Mouse (Mus musculus) v-Abl transformed pro-B cells (cell line): ENCODE measurements around the gene Ptprn2.

Experiments used
- in situ Hi-C, 2 experiments: fragments of 400-800 bp; cut with MboI; formaldehyde crosslinking; loops; one replicate each; pipeline ENCODE4 v1.15.1; 2025; ENCODE audit not compliant: unreplicated experiment in 2 of 2

Gene Ptprn2

DNA sequence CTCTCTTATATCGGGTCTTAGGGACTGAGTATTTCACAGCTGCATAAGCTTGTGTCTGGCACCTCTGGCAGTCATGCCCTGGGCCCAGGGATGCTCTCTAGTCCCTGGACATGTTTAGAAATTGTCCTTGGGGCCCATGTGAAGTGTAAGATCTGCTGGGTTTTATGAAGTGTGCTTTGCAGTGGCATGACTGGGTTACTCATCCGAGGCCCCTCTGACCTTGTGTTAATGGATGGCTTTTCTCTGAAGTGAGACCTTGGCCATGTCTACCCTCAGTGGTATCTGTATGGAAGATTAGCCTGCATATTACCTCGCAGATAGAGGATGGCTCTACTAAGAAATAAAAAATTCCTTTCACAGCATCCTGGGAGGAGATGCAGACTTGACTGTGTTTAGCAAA is 464.2 kb downstream of the Ptprn2 start:
- in situ Hi-C loops, result no loop called here

DNA sequence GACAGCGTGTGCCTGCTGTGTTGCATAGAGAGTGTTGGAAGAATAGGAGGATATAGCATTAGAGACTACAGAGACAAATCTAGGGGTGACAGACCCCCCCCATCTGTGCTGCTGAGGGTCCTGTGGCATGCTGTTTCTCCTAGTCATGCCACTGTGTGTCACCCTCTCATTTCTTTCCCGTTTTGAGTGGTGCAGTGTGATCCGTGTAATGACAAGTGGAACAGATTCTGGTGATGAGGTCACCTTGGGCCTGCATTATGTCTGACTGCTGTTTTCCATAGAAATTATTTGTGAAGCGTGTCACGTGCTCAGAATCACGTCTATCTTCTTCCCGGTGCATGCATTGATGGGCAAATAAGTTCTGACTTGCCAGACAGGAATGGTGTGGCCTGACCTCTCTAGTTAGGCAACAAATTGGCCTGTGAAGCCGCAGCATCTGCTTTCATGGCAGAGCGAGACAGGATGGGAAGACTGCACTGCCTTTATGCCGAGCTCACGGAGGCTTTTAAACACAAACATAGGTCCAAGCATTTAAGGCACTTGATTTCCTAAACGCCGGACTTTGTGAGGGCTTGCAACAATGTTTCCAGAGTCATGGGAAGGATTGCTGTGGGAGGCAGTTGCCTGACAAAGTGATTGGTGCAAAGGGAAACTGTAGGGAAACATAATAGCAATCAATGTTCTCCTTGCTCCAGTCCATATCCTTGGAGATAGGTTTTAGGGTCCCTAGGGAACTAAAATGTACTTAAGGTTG is 467.1 kb downstream of the Ptprn2 start:
- in situ Hi-C loops, result no loop called here

DNA sequence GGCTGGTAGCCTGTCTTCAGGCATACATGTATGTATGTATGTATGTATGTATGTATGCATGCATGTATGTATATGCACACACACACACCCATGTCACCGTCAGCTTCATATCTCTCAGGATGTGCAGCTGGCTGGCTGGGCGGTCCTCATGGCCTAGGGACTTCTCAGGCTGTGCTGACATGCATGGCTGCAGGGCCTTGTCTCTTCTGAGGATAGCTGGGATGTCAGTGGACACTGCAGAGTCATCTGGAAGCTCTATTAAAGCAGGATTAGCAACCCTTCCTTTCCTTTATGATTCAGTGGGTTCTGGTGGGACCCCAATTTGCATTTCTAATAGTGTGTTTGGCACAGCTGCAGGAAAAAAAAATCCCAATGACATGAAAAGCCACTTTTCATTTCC is 473.6 kb downstream of the Ptprn2 start:
- in situ Hi-C loops, result no loop called here

- in situ Hi-C loops, result no loop called here
Measured at GRCm38 (mm10) chr12:116963906-116964305, 478.4 kb downstream of the Ptprn2 start.

DNA sequence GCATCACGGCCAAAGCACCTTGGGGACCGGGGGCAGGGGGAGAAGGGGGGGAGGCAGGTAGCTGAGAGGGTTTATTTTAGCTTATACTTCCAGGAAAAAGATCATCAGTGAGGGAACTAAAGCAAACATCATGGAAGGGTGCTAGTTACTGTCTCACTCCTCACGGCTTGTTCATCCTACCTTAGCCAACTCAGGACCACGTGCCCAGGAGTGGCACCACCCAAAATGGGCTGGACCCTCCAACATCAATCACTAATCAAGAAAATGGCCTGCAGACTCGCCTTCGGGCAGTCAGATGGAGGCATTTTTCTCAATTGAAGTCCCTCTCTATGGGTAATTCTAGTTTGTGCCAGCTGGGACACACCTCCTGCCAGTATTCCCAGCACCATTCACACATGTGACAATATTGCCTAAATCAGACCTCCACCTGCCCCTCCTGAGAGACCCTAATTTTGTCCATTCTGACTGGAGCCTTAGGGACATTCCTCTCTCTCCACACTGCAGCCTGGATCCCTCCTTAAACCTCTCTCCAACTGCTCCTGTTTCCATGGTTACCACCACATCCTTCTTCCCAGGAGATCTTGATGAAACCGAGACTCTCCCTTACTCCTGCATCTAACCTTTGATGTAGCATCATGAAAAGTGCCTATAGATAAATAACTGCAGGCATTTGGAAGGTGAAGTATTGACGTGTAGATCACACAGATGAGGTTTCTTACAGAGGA is 482.9 kb downstream of the Ptprn2 start:
- in situ Hi-C loops, result no loop called here

DNA sequence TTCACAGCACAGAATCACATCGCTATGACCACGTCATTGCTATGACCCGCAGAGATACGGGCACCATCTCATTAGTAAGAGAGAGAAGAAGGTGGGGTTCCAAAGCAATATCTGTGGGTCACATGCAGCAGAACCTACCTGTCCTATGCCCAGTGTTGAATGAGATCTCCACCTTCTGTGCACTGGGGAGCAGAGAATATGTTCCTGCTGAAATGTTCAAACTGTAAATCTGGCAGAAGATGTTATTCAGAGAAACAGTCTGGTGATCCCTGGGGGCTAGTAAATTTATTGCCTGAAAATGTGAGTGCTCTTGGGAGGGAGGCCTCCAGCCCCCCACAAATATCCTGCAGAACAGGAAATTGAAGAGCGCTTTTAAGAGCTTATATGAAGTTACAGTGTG is 490.0 kb downstream of the Ptprn2 start:
- in situ Hi-C loops, result no loop called here

- in situ Hi-C loops, result no loop called here
Measured at GRCm38 (mm10) chr12:116976981-116977380, 491.5 kb downstream of the Ptprn2 start.

GRCm38 (mm10) chr12:116978201-116978600 is 492.7 kb downstream of the Ptprn2 start:
- in situ Hi-C loops, result no loop called here

DNA sequence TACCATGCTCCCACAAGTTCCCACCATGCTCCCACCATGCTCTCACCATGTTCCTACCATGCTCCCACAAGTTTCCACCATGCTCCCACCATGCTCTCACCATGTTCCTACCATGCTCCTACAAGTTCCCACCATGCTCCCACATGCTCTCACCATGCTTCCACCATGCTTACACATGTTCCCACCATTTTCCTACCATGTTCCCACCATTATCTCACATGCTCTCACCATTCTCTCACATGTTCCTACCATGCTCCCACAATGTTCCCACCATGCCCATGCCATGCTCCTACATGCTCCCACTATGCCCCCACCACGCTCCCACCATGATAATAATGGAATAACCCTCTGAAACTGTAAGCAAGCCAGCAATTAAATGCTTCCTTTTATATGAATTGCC is 495.8 kb downstream of the Ptprn2 start:
- in situ Hi-C loops, result no loop called here

DNA sequence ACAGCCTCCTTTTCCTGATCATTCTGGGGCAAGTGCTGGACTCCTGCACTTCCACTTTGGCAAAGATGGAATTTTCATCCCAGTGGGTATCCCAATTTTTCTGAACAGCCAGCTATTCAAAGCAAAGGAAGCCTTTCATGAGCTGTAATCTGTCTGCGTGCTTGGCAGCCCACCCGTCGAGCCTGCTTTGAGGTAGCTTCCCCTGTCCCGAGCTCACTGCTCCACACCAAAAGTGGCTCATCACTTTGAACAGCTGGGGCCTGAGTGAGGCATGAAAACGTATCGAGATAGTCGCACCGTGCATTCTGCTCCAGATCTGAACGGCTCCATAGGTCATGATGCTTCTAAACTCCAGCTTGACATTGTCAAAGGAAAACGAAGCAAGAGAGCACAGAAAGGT is 503.6 kb downstream of the Ptprn2 start:
- in situ Hi-C loops, result no loop called here

GRCm38 (mm10) chr12:117001546-117002148 is 516.1 kb downstream of the Ptprn2 start:
- in situ Hi-C loops, result no loop called here

- in situ Hi-C loops, result no loop called here
Measured at GRCm38 (mm10) chr12:117016753-117017595, 531.5 kb downstream of the Ptprn2 start.

DNA sequence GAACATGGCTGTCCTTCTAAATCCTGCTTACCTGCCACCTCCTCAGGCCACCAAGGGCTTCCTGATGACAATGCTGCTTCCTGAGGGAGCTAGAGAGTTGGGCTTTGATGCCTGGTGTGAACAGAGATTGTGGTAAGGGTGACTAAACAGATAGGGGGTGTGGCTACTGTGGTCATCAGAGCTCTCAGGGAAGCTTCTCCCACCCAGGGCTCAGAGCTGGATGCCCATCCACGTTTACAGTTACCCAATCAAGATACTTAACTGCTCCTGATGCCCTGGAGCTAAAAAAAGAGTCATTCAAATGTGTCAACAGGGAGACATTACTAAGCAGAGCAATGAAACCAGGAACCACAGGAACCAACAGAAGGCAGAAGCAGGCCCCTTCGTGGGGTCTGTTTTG is 532.4 kb downstream of the Ptprn2 start:
- in situ Hi-C loops, result no loop called here

DNA sequence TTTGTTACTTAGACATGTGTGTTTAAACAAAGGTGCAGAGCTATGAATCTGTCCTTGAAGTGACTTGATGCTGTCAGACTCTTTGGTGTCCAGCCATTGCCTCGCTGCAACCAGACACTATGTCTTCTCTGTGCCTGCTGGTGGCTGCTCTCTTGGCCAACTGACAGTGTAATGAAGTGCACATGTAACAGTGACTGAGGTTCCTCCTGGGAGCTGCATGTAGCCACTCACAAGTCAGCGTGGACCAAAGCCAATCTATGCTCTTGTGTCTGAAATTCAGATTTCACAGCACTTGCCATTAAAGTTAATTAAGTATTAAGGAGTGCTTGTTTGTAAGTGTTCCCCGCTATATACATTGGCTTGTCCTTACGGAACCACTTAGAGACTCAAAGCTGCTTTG is 537.7 kb downstream of the Ptprn2 start:
- in situ Hi-C loops, result no loop called here

DNA sequence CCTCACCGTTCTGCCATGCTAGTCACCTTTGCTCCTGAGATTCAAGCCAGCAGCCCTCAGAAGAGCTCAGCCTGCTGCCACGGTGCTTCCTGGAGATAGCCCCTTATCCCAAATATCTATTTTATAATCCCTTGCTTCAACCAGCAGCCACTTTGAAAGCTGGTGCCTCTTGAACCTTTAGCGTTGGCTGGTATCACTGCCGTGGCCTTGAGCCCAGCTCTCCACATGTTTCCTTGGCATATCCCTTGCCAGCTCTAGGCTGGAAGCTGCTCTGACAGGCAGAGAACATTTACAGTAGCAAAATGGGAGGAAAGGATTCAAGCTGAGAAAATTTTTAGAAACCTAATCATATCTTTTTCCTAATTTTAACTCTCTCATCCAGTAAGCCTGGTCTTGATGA is 539.4 kb downstream of the Ptprn2 start:
- in situ Hi-C loops, result no loop called here

GRCm38 (mm10) chr12:117025676-117026075 is 540.2 kb downstream of the Ptprn2 start:
- in situ Hi-C loops, result no loop called here

GRCm38 (mm10) chr12:117027351-117027750 is 541.8 kb downstream of the Ptprn2 start:
- in situ Hi-C loops, result no loop called here

DNA sequence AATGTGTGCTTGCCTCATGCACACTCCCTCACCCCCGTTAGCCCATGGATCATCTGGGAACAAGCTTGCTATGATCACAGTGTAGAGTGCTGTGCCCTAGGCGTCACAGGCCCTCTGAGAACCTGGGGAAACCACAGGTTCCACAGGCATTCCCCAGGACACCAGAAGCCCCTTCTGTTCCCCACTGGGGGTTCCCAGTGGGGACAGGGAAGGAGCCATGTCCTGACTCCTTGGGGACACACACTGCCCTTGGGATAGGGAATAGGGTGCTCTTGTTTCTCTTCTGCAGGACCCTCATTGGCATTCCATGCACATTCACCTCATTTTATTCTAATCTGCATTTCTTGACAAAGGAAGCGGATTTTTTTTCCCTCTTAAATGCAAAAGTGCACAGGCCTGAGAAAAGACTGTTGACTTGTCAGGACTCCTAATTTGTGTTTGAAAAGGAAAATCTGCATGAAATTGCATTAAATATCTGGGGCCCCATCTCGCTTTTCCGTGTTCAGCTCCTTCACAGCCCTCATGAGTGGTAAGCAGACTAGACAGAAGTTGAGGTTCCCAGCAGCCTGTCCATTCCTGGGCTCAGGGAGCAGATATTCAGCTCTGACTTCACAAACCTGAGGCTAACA is 542.9 kb downstream of the Ptprn2 start:
- in situ Hi-C loops, result no loop called here

DNA sequence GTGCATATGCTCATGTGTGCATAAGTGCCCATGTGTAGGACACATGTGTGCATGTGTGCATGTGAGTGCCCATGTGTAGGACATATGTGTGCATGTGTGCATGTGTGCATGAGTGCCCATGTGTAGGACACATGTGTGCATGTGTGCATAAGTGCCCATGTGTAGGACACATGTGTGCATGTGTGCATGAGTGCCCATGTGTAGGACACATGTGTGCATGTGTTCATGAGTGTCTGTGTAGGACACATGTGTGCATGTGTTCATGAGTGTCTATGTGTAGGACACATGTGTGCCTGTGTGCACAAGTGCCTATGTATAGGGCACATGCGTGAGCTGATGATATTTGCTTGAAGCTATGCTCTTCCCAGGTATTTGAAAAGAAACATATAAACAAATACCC is 547.7 kb downstream of the Ptprn2 start:
- in situ Hi-C loops, result no loop called here

DNA sequence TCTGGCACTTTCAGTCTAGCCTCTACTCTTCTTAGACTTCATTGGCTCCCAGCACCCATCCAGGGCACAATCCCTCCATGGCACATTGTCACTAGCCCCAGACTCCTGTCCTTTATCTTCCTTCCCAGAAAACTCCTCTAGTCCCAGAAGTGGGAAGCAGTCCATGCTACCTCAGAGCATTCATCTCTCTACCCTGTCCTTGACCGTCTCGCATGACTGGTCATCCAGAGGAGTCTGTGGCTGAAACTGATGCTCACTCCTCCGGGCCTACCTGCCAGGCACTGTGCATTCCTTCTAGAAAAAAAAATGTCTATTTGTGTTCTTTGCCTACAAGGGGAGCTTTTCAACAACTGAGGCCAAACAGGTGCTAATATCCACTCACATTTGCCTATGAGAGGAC is 549.0 kb downstream of the Ptprn2 start:
- in situ Hi-C loops, result no loop called here

DNA sequence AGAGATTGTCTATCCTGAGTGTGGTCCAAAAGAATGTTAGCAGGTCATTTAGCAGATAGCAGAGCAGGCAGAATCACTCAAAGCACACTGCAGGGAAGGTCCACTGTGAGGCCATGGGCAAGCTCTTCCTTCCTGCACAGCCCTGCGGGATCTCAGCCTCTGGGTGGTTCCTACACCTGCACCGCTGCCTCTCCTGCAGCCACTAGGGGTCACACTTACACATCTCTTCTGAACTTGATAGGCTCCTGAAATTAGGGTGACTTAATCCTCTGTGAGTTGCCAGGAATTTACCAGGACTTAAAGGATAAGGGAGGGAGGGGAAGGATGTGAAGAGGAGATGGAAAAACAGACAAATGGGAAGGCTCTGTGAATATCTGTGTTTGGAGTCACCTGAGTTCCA is 549.7 kb downstream of the Ptprn2 start:
- in situ Hi-C loops, result no loop called here
